Mouse (Mus musculus) embryonic stem cell, embryonic (primary cell): ENCODE measurements at regions not wholly inside any gene's neighbourhood (a gene's known extent, or its start where the extent isn't known, plus 50 kb on each side); places are given as distances from the start of the nearest gene placed in this dataset.

Experiments used
- CTCF ChIA-PET, 4 experiments: fragments of 300-600 bp in 2 of 4; fragments of 350-600 bp in 2 of 4; sonication (Branson Sonifier 250); formaldehyde crosslinking; loops; one replicate each; lab custom pipeline; 2022; ENCODE audit warnings: inconsistent platforms in 2 of 4; lab: Charles Lee
- POLR2A ChIA-PET, 4 experiments: fragments of 300-600 bp in 2 of 4; fragments of 350-600 bp in 2 of 4; sonication (Branson Sonifier 250); formaldehyde crosslinking; loops; one replicate each; lab custom pipeline; 2022; ENCODE audit warnings: antibody characterized with exemption in 4 of 4, inconsistent platforms in 1 of 4; lab: Charles Lee

- CTCF ChIA-PET, result no interaction called here
- POLR2A ChIA-PET, result no interaction called here
Observed at GRCm38 (mm10) chr12:107221276-107221970, 267.0 kb upstream of the 3110018I06Rik start.

- CTCF ChIA-PET, result no interaction called here
- POLR2A ChIA-PET, result no interaction called here
Observed at GRCm38 (mm10) chr12:107222106-107222505, 266.3 kb upstream of the 3110018I06Rik start.

GRCm38 (mm10) chr12:107230097-107230496 lies 258.3 kb upstream of the 3110018I06Rik start:
- ChIA-PET CTCF (no interaction called here), POLR2A (no interaction called here)

- ChIA-PET CTCF (no interaction called here), POLR2A (interaction anchor here in 1 of 4 experiments (0.6 kb wide), 1 partner anchor 1168 kb away, joined by 5 read pairs; no protein-coding TSS in a partner anchor)
Observed at GRCm38 (mm10) chr12:107231629-107232028, 256.8 kb upstream of the 3110018I06Rik start.

GRCm38 (mm10) chr12:107250747-107251470 lies 237.5 kb upstream of the 3110018I06Rik start:
- CTCF ChIA-PET, result interaction anchor here in 1 of 4 experiments (0.5 kb wide), 1 partner anchor 249 kb away, joined by 3 read pairs; no protein-coding TSS in a partner anchor
- POLR2A ChIA-PET, result interaction anchor here in 1 of 4 experiments (0.7 kb wide), 1 partner anchor 13 kb away, joined by 3 read pairs; no protein-coding TSS in a partner anchor

GRCm38 (mm10) chr12:107251981-107252380 lies 236.5 kb upstream of the 3110018I06Rik start:
- ChIA-PET POLR2A (interaction anchor here in 1 of 4 experiments (0.6 kb wide), 1 partner anchor 1346 kb away, joined by 7 read pairs; no protein-coding TSS in a partner anchor), CTCF (no interaction called here)

GRCm38 (mm10) chr12:107262076-107262475 lies 226.4 kb upstream of the 3110018I06Rik start:
- CTCF ChIA-PET, result no interaction called here
- POLR2A ChIA-PET, result interaction anchor here in 1 of 4 experiments (0.6 kb wide), 1 partner anchor 8 kb away, joined by 3 read pairs; no protein-coding TSS in a partner anchor

- POLR2A ChIA-PET, result no interaction called here
- CTCF ChIA-PET, result no interaction called here
Observed at GRCm38 (mm10) chr12:107262516-107262915, 225.9 kb upstream of the 3110018I06Rik start.

GRCm38 (mm10) chr12:107266696-107267095 lies 221.7 kb upstream of the 3110018I06Rik start:
- POLR2A ChIA-PET, result interaction anchor here in 3 of 4 experiments (0.6 to 1.2 kb wide), 3 partner anchors 10 to 252 kb away, joined by 3 to 5 read pairs (median 4); no protein-coding TSS in a partner anchor
- CTCF ChIA-PET, result interaction anchor here in 1 of 4 experiments (0.7 kb wide), 1 partner anchor 1663 kb away, joined by 5 read pairs; no protein-coding TSS in a partner anchor

- ChIA-PET POLR2A (interaction anchor here in 1 of 4 experiments (0.7 to 0.8 kb wide), 2 partner anchors 39 to 57 kb away, joined by 3 read pairs; no protein-coding TSS in a partner anchor), CTCF (no interaction called here)
Observed at GRCm38 (mm10) chr12:107285622-107286021, 202.8 kb upstream of the 3110018I06Rik start.

- ChIA-PET CTCF (no interaction called here), POLR2A (interaction anchor here in 1 of 4 experiments (0.7 kb wide), 1 partner anchor 1146 kb away, joined by 3 read pairs; no protein-coding TSS in a partner anchor)
Observed at GRCm38 (mm10) chr12:107291377-107291776, 197.1 kb upstream of the 3110018I06Rik start.

GRCm38 (mm10) chr12:107307094-107307740 lies 181.2 kb upstream of the 3110018I06Rik start:
- POLR2A ChIA-PET, result no interaction called here
- CTCF ChIA-PET, result no interaction called here

GRCm38 (mm10) chr12:107315446-107315845 lies 173.0 kb upstream of the 3110018I06Rik start:
- POLR2A ChIA-PET, result interaction anchor here in 1 of 4 experiments (0.7 kb wide), 1 partner anchor 8 kb away, joined by 3 read pairs; no protein-coding TSS in a partner anchor
- CTCF ChIA-PET, result interaction anchor here in 1 of 4 experiments (0.6 kb wide), 1 partner anchor 14 kb away, joined by 4 read pairs; no protein-coding TSS in a partner anchor

GRCm38 (mm10) chr12:107322861-107323260 lies 165.6 kb upstream of the 3110018I06Rik start:
- POLR2A ChIA-PET, result no interaction called here
- CTCF ChIA-PET, result no interaction called here

- POLR2A ChIA-PET, result no interaction called here
- CTCF ChIA-PET, result no interaction called here
Observed at GRCm38 (mm10) chr12:107326101-107326500, 162.3 kb upstream of the 3110018I06Rik start.

GRCm38 (mm10) chr12:107327107-107327770 lies 161.2 kb upstream of the 3110018I06Rik start:
- POLR2A ChIA-PET, result no interaction called here
- CTCF ChIA-PET, result no interaction called here

GRCm38 (mm10) chr12:107328986-107329385 lies 159.4 kb upstream of the 3110018I06Rik start:
- ChIA-PET POLR2A (interaction anchor here in 1 of 4 experiments (0.6 kb wide), 1 partner anchor 489 kb away, joined by 4 read pairs; no protein-coding TSS in a partner anchor), CTCF (interaction anchor here in 1 of 4 experiments (0.6 kb wide), 1 partner anchor 14 kb away, joined by 4 read pairs; no protein-coding TSS in a partner anchor)

- ChIA-PET CTCF (no interaction called here), POLR2A (no interaction called here)
Observed at GRCm38 (mm10) chr12:107334366-107334765, 154.1 kb upstream of the 3110018I06Rik start.
